Mouse (Mus musculus) liver, embryonic 11.5 days (tissue): ENCODE measurements at regions not wholly inside any gene's neighbourhood (a gene's known extent, or its start where the extent isn't known, plus 50 kb on each side); places are given as distances from the start of the nearest gene placed in this dataset.

Source experiments
- ATAC-seq: fragments of 200-750 bp; cut with Nextera tagmentation; replicated peaks from 2 replicates; pipeline ENCODE4 v1.8.0; 2017; ENCODE audit warnings: moderate number of reproducible peaks, mild to moderate bottlenecking, moderate TSS enrichment, moderate library complexity; ENCODE audit not compliant: low FRiP score
- DNase-seq: peaks from one replicate; pipeline ENCODE4 v3.0.0-alpha.2; 2017; ENCODE audit warnings: low spot score
- H3K27ac ChIP-seq: fragments of 300-500 bp; sonication (generic); 2 replicates; pipeline ENCODE4 v1.5.1; 2014; ENCODE audit warnings: mild to moderate bottlenecking, low read depth, low read length, control low read depth
- H3K27me3 ChIP-seq: fragments of 300-500 bp; sonication (generic); replicated peaks from 2 replicates; pipeline ENCODE4 v1.6.1; 2014; ENCODE audit warnings: low read length, mixed read lengths; ENCODE audit not compliant: control insufficient read depth, insufficient read depth
- H3K36me3 ChIP-seq: fragments of 300-500 bp; sonication (generic); 2 replicates; pipeline ENCODE4 v1.6.1; 2014; ENCODE audit warnings: mild to moderate bottlenecking, low read length, moderate library complexity, mixed read lengths; ENCODE audit not compliant: control insufficient read depth, insufficient read depth
- H3K4me1 ChIP-seq: fragments of 300-500 bp; sonication (generic); replicated peaks from 2 replicates; pipeline ENCODE4 v1.6.1; 2014; ENCODE audit warnings: low read length, mixed read lengths; ENCODE audit not compliant: control insufficient read depth, insufficient read depth
- H3K4me2 ChIP-seq: fragments of 300-500 bp; sonication (generic); 2 replicates; pipeline ENCODE4 v1.6.1; 2014; ENCODE audit warnings: mild to moderate bottlenecking, control low read depth, moderate library complexity
- H3K4me3 ChIP-seq: fragments of 300-500 bp; sonication (generic); 2 replicates; pipeline ENCODE4 v1.5.1; 2014; ENCODE audit warnings: low read depth, low read length, control low read depth
- H3K9ac ChIP-seq: fragments of 300-500 bp; sonication (generic); 2 replicates; pipeline ENCODE4 v1.6.1; 2014; ENCODE audit warnings: low read depth, low read length, control low read depth
- H3K9me3 ChIP-seq: fragments of 300-500 bp; sonication (generic); 2 replicates; pipeline ENCODE4 v1.6.1; 2016; ENCODE audit warnings: low read length, inconsistent platforms, mixed read lengths; ENCODE audit not compliant: control insufficient read depth
- WGBS: fragments of 180-500 bp; shearing (Covaris S2); extraction: QIAGEN DNeasy Blood & Tissue Kit; methylation state at CpG from one replicate; pipeline ENCODE4 v1.1.7; 2014; 5-methylcytosine and 5-hydroxymethylcytosine counted together

DNA sequence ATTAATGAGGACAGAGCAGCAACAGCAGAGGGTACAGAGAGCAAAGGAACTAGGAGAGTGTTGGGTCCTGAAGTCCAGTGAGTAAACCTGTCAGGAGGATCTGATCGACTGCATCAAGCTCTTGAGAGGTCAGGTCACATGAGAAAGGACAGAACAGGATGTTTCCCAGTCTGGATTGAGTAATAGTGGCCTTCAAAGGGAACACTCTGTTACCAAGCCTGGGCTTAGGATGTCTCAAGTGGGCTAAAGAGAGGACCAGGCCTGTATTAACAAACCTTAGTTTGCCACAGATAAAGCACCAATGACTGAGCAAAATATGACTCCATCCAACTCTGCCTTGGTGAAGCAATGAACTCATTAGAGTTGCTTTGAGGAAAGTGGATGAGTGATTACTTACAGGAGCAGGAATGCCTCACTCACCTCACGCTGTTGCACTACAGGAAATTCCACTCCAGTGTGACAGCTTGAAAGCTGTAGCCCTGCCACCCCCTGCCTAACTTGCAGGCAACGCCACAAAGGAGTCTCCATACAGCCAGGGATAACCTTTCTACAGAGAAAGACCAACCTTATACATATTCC lies 229.2 kb upstream of the Nmur2 start:
- DNase-seq (no peak), ATAC-seq (no peak)
- Histone ChIP-seq H3K9me3 (no peaks in the 10 kb centered on the region), H3K4me3 (no peak overlapping the region), H3K4me2 (no peak overlapping the region), H3K27ac (no peak overlapping the region), H3K27me3 (no peaks in the 10 kb centered on the region), H3K9ac (no peak overlapping the region), H3K36me3 (no peaks in the 10 kb centered on the region), H3K4me1 (no peaks in the 10 kb centered on the region)
- WGBS: 29% methylated on average over 3 of the region's 3 CpGs

DNA sequence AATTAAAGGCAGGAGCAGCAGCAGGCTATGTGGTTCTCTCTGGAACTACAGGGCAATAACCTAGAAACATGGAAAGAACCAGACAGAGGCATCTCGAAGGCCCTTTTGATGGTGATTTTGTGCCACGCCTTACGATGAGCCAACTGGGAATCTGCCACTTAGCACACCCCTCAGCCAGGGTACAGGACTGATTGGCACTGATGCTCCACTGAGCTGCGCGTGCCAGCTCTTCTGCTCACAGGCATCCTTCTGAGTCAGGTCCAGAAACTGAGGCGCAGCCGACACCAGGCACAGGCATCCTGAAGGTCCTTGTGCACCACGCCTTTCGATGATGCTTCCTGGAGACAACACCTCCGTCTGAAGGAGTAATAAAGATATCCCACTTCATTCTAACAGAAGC lies 221.9 kb upstream of the Nmur2 start:
- no peak overlapping the region for H3K4me2 ChIP-seq
- ATAC-seq (no peak), DNase-seq (no peak)
- no peak overlapping the region for H3K27ac ChIP-seq
- H3K4me1 ChIP-seq: no peaks in the 10 kb centered on the region
- 91% methylated on average over 10 of the region's 10 CpGs for WGBS
- no peaks in the 10 kb centered on the region for H3K27me3 ChIP-seq
- no peaks in the 10 kb centered on the region for H3K9me3 ChIP-seq
- H3K36me3 ChIP-seq: no peaks in the 10 kb centered on the region
- H3K4me3 ChIP-seq: no peak overlapping the region
- no peak overlapping the region for H3K9ac ChIP-seq

DNA sequence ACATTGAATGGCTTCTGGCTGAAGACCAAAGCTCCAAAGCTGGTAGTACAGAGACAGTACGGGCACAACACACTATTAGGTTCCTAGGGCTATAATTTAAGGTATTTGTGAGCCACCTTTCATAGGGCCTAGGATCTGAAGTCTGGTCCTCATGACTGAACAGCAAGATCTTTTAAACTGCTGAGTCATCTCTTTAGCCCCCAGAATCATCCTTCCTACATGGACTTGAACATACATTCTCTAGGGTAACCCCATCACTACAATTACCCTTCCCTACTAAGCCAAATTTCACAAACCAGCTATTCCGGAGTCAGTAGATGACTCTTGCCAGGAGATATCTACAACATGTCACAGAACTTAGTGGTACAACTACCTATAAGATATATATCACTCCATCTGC lies 215.5 kb upstream of the Nmur2 start:
- Histone ChIP-seq H3K4me1 (no peaks in the 10 kb centered on the region), H3K27ac (no peak overlapping the region), H3K4me3 (no peak overlapping the region), H3K36me3 (no peaks in the 10 kb centered on the region), H3K4me2 (no peak overlapping the region), H3K27me3 (no peaks in the 10 kb centered on the region), H3K9ac (no peak overlapping the region), H3K9me3 (no peaks in the 10 kb centered on the region)
- WGBS: 76% methylated on average over 2 of the region's 2 CpGs
- ATAC-seq: no peak
- DNase-seq: no peak

DNA sequence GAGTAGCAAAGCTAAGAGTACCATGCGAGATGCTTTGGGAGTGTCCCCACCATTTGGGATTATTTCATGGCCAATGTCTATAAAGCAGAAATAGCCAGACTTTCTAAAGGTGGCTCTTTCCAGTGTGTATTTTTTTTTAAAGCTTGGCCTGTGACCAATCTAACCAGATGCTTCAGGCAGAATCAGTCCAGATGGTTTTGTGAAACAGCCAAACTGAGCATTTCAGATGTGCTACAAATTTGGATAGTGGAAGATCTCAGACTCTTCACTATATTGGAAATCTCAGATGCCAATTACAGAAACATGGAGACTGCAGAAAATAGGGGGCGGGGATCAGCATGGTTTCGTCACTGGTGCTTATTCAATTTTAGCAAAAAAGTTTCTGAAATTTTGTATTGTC lies 213.6 kb upstream of the Nmur2 start:
- H3K9ac ChIP-seq: no peak overlapping the region
- H3K27me3 ChIP-seq: no peaks in the 10 kb centered on the region
- H3K4me3 ChIP-seq: no peak overlapping the region
- ATAC-seq (no peak), DNase-seq (no peak)
- no peaks in the 10 kb centered on the region for H3K9me3 ChIP-seq
- H3K4me2 ChIP-seq: no peak overlapping the region
- no peaks in the 10 kb centered on the region for H3K36me3 ChIP-seq
- no peaks in the 10 kb centered on the region for H3K4me1 ChIP-seq
- H3K27ac ChIP-seq: no peak overlapping the region
- 83% methylated on average over 3 of the region's 3 CpGs for WGBS

DNA sequence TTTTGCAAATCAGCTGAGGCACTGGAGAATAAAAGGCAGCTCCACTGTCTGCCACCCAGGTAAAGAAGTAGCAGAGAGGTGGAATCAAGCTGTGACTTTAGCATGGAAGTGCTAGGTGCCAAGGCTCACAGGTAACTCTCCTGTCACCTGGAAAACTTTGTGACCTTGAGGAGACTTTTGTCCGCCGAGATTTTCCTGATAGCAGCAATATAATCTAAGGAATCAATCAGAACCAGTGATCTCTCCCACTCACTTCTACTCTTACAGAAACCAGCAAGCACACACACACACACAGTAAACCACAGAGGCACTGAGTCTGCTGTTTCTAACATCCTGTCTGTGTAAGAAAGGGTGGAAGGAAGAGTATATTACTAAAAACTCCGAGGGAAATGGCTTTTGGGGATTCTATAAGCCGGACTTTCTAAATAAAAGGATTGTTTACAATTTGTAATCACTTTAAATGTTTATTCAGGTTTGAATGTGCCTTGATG lies 206.6 kb upstream of the Nmur2 start:
- WGBS: 32% methylated on average over 4 of the region's 4 CpGs
- Histone ChIP-seq H3K4me3 (no peak overlapping the region), H3K4me2 (no peak overlapping the region), H3K36me3 (no peaks in the 10 kb centered on the region), H3K4me1 (no peaks in the 10 kb centered on the region), H3K9me3 (no peaks in the 10 kb centered on the region), H3K9ac (no peak overlapping the region), H3K27ac (no peak overlapping the region), H3K27me3 (no peaks in the 10 kb centered on the region)
- DNase-seq (no peak), ATAC-seq (no peak)

DNA sequence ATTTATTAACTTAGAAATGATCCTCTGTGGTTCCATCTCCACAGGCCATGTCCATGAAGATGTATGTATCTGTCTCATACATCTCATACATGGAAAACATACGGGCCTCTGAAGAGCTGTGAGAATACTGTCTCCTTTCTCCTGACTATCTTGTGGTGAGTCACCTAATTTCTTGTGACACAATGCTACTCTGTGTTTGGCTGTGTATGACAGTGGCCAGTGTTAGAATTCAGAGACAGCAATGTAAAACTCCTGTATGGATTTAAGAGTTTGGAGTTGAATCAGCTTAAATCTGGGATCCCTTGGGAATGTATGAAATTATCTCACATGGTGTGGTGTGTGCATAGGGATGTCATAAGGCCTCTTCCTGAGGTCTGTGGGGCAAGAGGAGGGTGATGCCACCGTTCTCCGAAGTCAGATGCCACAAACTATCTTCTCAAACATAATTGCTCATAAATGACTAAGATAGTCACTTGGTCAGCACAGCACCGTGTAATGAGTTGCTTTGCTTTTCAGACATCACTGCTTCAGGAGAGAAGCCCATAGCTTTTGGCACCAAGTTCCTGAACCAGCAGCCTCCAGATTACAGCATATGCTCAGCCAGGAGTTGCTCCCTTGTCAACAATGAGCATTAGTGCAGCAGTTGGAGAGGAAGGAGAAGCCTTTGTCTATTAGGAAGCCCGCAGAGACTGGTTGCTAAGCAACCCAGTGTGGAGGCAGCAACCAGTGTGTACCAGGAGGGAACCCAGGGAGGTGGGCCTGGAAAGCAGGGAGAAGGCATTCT lies 205.9 kb upstream of the Nmur2 start:
- Histone ChIP-seq H3K4me1 (no peaks in the 10 kb centered on the region), H3K4me2 (no peak overlapping the region), H3K36me3 (no peaks in the 10 kb centered on the region), H3K9me3 (no peaks in the 10 kb centered on the region), H3K9ac (no peak overlapping the region), H3K4me3 (no peak overlapping the region), H3K27ac (no peak overlapping the region), H3K27me3 (no peaks in the 10 kb centered on the region)
- ATAC-seq (no peak), DNase-seq (no peak)
- WGBS: 57% methylated on average over 5 of the region's 5 CpGs

DNA sequence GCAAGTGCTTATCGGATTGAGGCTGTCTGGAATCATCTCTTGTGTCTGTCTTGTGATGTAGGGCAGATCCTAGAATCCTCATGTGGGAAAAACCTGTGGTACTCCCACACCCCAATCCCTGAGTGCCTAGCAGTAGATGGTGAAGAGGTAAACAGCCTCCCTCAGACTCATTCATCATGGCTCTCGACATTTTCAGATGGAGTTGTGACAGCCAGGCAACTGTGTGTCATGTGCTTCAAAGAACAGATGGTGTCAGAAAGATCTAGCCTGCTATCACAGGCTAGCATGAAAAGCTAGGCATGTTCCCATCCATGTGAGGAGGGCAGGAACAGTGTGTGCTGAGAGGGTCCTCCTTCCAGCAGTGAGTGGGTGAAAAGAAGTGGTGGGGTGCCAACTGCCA lies 204.1 kb upstream of the Nmur2 start:
- Histone ChIP-seq H3K9ac (no peak overlapping the region), H3K27ac (no peak overlapping the region), H3K36me3 (no peaks in the 10 kb centered on the region), H3K4me1 (no peaks in the 10 kb centered on the region), H3K27me3 (no peaks in the 10 kb centered on the region), H3K4me3 (no peak overlapping the region), H3K9me3 (no peaks in the 10 kb centered on the region), H3K4me2 (no peak overlapping the region)
- no peak for ATAC-seq
- 74% methylated on average over 2 of the region's 2 CpGs for WGBS
- DNase-seq: no peak

DNA sequence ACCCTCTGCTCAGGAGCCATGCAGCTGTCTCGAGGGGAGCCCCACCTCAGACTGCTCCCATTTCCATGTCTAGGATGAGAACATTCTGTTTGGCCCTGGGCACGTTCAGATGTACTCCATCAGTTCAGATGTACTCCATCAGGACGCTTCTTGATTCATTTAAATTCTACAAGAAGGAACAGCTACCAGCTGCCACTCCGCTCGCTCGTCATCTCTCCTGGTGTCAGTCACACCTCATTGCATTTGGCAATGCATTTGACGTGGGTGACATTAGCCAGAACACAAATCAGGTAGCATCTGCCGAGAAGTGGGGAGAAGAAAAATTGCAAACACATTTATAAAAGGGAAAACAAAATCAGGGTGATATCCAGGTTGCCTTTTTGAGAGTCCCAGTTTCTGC lies 202.6 kb upstream of the Nmur2 start:
- ATAC-seq (no peak), DNase-seq (no peak)
- Histone ChIP-seq H3K27me3 (no peaks in the 10 kb centered on the region), H3K9me3 (no peaks in the 10 kb centered on the region), H3K4me1 (no peaks in the 10 kb centered on the region), H3K36me3 (no peaks in the 10 kb centered on the region), H3K4me2 (no peak overlapping the region), H3K9ac (no peak overlapping the region), H3K4me3 (no peak overlapping the region), H3K27ac (no peak overlapping the region)
- WGBS: 83% methylated on average over 8 of the region's 8 CpGs

DNA sequence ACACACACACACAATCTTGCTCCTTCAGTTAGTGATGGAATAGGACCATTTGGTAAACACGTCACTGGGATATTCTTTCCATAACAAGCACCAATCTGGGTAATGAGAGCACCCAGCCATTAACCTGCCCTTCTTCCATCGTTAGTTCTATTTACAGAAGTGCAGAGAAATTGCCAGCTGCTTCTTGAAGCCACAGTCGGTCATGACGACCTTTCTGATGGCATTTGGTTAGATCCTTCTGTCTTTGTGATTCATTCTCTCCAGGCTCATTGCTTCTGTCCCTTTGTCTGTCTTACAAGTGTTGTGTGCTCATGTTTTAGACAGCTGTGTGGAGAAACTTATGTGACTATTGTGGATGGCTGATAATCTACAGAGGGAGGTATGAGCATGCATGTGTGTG lies 197.9 kb upstream of the Nmur2 start:
- Histone ChIP-seq H3K27me3 (no peaks in the 10 kb centered on the region), H3K9me3 (no peaks in the 10 kb centered on the region), H3K4me2 (no peak overlapping the region), H3K4me1 (no peaks in the 10 kb centered on the region), H3K4me3 (no peak overlapping the region), H3K36me3 (no peaks in the 10 kb centered on the region), H3K27ac (no peak overlapping the region), H3K9ac (no peak overlapping the region)
- no peak for ATAC-seq
- WGBS: 62% methylated on average over 4 of the region's 4 CpGs
- DNase-seq: no peak
